Mouse (Mus musculus) thymus, postnatal 0 days (tissue): ENCODE results near the gene Tatdn2. TPM values are rescaled to one million over a fixed set of nuclear protein-coding genes. Genes with fewer than 3 reads are reported as not detected.
"Not testable (repeated sequence)": the region's sequence is repeated elsewhere in the genome, so short reads cannot be mapped to it uniquely, and the experiment has no call there.

Source experiments
- DNase-seq: peaks from one replicate; pipeline ENCODE4 v3.0.0-alpha.2; 2015; ENCODE audit warnings: low spot score
- polyA plus RNA-seq: library from polyadenylated mRNA; unstranded; fragments of >200 nt; fragmentation: Nextera tagmentation; extraction: Ambion mirVana; gene quantifications from 2 replicates; pipeline ENCODE4 v1.2.1, GENCODE M21; 2015

Gene Tatdn2
- polyA plus RNA-seq, 1 experiment from 2014 or later, result 1.7 TPM

- no peak for DNase-seq
These were observed 15.9 kb downstream of the Tatdn2 start for GRCm38 (mm10) chr6:113712718-113713117.

- DNase-seq, result not testable (repeated sequence)
These were observed 16.5 kb downstream of the Tatdn2 start for GRCm38 (mm10) chr6:113713389-113713788.

- no peak for DNase-seq
These were observed 17.4 kb downstream of the Tatdn2 start for GRCm38 (mm10) chr6:113714276-113714675.

GRCm38 (mm10) chr6:113714797-113715196, 17.9 kb downstream of the Tatdn2 start:
- DNase-seq, result no peak

GRCm38 (mm10) chr6:113717541-113717940, 20.7 kb downstream of the Tatdn2 start:
- DNase-seq, result no peak

DNA sequence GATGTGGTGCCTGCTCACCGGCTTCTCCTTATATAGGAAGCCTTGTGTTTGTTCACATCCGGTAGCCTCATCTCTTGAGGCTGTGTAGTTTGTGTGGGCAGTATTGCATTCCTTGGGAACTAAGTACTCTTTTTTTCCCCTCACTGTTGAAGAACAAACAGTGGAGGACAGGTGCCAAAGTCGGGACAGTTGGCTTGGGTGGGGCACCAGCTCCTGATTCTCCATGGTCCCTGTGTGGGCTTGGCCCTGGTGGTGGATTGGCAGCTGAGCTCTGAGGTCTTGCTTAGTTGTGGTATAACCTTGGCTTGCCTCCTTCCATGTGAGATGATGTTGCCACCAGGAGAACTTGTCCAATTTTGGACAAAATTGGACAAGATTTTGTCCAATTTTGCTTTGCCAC, 23.0 kb downstream of the Tatdn2 start, which contains the start of gene Ghrl:
Ghrl (minus strand) TSS at position 3 of the 400 bp plus-strand sequence.
- no peak for DNase-seq

GRCm38 (mm10) chr6:113721061-113721460, 24.2 kb downstream of the Tatdn2 start:
- no peak for DNase-seq

DNA sequence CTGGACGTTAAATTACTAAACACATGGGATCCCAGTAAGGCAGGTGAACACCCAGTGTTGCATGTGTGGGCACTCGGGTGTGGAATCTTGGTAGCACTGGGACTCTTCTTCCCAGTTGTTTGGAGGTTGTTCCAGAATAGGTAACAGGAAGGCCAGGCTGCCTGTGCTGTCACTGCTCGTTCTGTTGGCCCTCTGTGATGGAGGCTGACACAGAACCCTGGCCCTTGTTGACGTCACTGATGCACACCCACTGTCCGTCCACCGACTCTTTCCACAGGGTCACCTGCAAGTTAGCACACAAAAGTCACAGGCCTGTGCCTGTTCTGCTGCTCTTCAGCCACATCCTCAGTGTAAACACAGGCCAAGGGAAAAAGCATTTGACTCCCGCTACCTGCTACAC, 31.3 kb downstream of the Tatdn2 start:
- no peak for DNase-seq

DNA sequence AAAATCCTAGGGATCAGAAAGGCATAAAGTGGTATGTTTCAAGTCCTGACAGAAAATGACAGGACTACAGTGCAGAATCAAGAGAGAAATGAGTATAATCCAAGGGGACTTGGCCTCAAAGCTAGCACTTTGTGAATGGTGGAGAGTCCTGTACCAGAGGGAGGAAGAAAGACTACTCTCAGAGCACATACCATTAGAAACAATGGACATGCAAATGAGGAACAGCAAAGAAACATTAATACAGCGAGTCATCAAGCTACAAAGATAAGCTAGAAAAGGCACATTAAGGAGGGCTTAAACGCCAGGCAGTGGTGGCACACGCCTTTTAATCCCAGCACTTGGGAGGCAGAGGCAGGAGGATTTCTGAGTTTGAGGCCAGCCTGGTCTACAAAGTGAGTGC, 34.4 kb downstream of the Tatdn2 start:
- no peak for DNase-seq

- DNase-seq, result no peak
These were observed 40.6 kb downstream of the Tatdn2 start for GRCm38 (mm10) chr6:113737318-113738046.

DNA sequence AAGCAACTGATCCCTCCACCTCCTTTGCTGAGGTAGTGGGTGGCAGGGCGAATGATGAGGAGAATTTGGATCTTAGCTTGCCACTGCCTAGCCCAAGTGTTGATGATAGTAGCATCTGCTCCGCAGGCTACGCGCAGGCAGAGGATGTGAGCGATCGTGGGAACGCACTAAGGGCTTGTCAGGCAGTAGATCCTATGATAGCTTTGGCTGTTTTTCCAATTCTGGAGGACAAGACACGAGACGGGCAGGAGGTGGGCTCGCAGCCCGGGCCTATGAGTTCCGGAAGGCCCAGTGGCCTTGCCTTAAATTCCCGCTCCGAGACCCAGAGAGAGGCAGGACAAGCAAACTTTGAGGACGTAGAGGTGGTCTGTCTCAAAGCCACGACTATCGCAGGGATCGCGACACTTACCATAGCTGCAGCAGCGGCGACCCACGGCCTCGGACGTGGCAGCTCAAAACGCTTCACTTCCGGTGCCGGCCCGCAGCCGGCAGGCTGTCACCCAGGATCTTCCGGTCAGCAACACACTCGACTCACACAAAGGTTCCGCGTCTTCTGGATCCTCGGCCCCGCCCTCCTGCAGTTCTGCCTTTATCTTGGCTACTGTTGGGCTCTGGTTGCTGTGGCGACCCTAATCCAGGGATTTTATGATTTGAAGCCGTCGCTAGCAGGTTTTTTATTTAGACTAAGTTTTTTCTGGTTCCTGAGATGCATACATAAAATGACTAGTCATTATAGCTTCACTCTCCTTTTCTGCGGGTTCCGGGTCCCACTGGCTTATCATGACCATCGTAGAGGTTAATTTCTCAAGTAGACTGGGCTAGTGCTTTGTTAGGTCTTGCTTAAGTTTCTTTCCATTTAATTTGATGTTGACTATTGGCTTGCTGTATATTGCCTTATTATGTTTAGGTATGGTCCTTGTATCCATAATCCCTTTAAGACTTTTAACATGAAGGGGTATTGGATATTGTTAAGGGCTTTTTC, 43.7 kb downstream of the Tatdn2 start, which contains the start of gene Sec13:
Sec13 (minus strand) TSS at position 508 of the 982 bp plus-strand sequence.
- DNase-seq, result peak; percentile 86

DNA sequence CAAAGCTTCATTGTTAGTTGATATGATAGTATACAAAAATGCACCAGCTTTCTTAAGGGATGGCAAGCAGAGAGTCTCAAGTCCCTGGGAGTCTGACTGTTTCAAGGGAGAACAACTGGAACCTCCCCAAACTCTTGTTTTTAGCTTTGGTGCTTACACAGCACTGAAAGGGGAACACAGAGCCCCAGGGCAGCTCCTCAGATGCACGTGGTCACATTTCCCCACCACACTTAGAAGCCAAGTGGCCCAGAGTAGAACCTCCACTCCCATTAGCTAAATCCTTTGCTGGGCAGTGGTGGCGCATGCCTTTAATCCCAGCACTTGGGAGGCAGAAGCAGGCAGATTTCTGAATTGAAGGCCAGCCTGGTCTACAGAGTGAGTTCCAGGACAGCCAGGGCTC, 44.6 kb downstream of the Tatdn2 start:
- no peak for DNase-seq

GRCm38 (mm10) chr6:113742321-113742720, 45.5 kb downstream of the Tatdn2 start:
- DNase-seq, result no peak

DNA sequence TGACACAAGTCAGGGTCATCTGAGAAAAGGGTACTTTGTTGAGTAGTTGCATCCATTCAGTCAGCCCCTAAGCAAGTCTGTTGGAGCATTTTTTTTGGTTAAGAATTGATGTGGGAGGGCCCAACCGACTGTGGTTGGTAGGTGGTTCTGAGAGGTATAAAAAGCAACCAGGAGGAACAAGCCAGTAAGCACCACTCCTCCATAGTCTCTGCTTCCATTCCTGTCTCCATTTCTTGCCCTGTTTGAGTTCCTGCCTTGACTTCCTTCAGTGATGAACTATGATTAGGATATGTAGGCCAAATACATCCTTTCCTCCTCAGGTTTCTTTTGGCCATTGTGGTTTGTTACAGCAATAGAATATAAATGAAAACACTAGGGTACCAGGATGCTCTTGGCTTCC, 46.3 kb downstream of the Tatdn2 start:
- no peak for DNase-seq

DNA sequence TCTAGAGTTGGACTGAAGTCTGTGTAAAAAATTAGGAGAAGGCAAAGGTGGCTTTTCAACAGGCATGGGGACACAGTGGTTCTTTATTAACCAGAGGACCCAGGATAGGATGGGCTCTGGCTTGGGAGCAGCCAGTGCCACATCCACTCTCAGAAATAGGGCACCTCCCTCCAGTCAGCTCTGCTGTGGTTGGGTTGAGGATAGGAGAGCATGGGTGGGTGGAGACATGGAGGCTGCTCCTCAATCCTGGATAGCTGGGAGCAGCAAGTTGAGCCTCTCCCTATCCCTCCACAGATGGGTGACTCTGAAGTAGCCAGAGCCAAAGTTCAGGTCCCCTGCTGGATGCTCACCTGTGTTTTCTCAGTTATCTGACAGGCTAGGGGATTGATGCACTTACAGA, 48.3 kb downstream of the Tatdn2 start:
- no peak for DNase-seq

GRCm38 (mm10) chr6:113747284-113747683, 50.4 kb downstream of the Tatdn2 start:
- no peak for DNase-seq

- DNase-seq, result peak; percentile 16
These were observed 51.5 kb downstream of the Tatdn2 start for GRCm38 (mm10) chr6:113748351-113748750.

DNA sequence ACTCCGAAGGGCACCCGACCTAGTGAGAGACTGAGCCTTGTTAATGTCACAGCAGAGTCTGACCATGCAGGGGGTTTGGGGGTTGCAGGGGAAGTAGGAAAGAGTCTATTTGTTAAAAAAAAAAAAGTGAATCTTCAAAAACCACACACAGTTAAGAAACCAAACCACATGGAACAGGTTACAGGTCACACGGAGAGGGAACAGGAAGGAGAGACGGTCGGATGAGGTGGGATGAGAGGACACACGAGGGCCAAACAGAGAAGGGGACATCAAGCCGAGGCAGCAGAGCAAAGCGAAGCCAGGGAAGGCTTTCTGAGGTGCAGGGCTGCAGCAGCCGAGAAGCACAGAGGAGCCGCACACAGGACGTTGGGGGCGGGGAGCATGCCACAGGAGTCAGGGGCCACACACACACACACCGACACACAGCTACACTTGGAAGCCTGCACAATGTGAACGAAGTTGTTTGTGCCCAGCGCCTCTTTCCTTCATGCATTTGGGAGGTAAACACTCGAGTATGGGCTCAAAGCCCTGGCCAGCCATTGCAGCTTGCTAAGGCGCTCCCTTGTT, 52.4 kb downstream of the Tatdn2 start:
- DNase-seq, result peak; percentile 35
